ENCODE assay signal across 11 mouse cellular contexts in genomic region chr11:52046446-52047165, GRCm38 (mm10). TPM values are rescaled to one million over a fixed set of nuclear protein-coding genes. Genes with fewer than 3 reads are reported as not detected.
A peak's percentile ranks its signal among the peaks of the same experiment; 100 is the strongest.
DNase-seq lines count a peak whose midpoint lies in the region; ATAC-seq and TF ChIP-seq lines count a peak whose summit lies in the region.
"Had no signal": no experiment of that assay in that cellular context is flagged by ENCODE, and none has a peak within 500 bp of the region (broad histone marks: within the 10 kb centered on the region; RNA-seq: fewer than 3 reads in every experiment).

No protein-coding gene starts in this region.

- no peaks in the 10 kb centered on the region for H3K4me1 ChIP-seq in hindbrain, embryonic 10.5 days (replicated peaks)
- H3K4me1 ChIP-seq in hindbrain, embryonic 11.5 days (replicated peaks; ENCODE audit: control insufficient read depth, insufficient read depth, low read length), result no peaks in the 10 kb centered on the region
- no peaks in the 10 kb centered on the region; the same call in 1 of the 2 replicates for H3K4me1 ChIP-seq in bone marrow, adult 2 months (ENCODE audit: control insufficient read depth, insufficient read depth, low read length)
- H3K4me1 ChIP-seq: hindbrain, embryonic 15.5 days; lung, embryonic 15.5 days had no signal

- H3K79me2 ChIP-seq in macrophage (ENCODE audit: inconsistent target), result no peaks in the 10 kb centered on the region

- no peaks in the 10 kb centered on the region for H3K27me3 ChIP-seq in hindbrain, embryonic 10.5 days (ENCODE audit: insufficient read depth, poor library complexity, severe bottlenecking)
- H3K27me3 ChIP-seq in hindbrain, embryonic 11.5 days (ENCODE audit: control insufficient read depth, insufficient read depth, low read length), result no peaks in the 10 kb centered on the region
- H3K27me3 ChIP-seq: hindbrain, embryonic 15.5 days; lung, embryonic 15.5 days had no signal

- H3K36me3 ChIP-seq in hindbrain, embryonic 10.5 days, result no peaks in the 10 kb centered on the region
- no peaks in the 10 kb centered on the region for H3K36me3 ChIP-seq in hindbrain, embryonic 11.5 days (ENCODE audit: control insufficient read depth, insufficient read depth, low read length)
- H3K36me3 ChIP-seq in macrophage (ENCODE audit: inconsistent target), result no peaks in the 10 kb centered on the region
- H3K36me3 ChIP-seq: hindbrain, embryonic 15.5 days; lung, embryonic 15.5 days had no signal

- no peaks in the 10 kb centered on the region for H3K9me3 ChIP-seq in hindbrain, embryonic 10.5 days
- no peaks in the 10 kb centered on the region for H3K9me3 ChIP-seq in hindbrain, embryonic 11.5 days (ENCODE audit: control insufficient read depth, low read length)
- H3K9me3 ChIP-seq: hindbrain, embryonic 15.5 days; lung, embryonic 15.5 days had no signal

- TF ChIP-seq CTCF in bone marrow, adult 2 months (IDR thresholded peaks at IDR 0.05; ENCODE audit: control insufficient read depth, insufficient read depth, low read length), result no peak

- H3K9ac ChIP-seq in hindbrain, embryonic 11.5 days (ENCODE audit: low read depth, low read length), result no peak overlapping the region
- H3K9ac ChIP-seq: hindbrain, embryonic 15.5 days; lung, embryonic 15.5 days had no signal

- TF ChIP-seq POLR2A in bone marrow, adult 2 months (IDR thresholded peaks at IDR 0.05; ENCODE audit: borderline replicate concordance, control insufficient read depth, low read depth, low read length), result no peak

- ATAC-seq in hindbrain, embryonic 11.5 days (ENCODE audit: low FRiP score), result no peak

- H3K4me3 ChIP-seq in hindbrain, embryonic 10.5 days, result no peak overlapping the region
- H3K4me3 ChIP-seq in hindbrain, embryonic 11.5 days (ENCODE audit: low read depth, low read length), result no peak overlapping the region
- H3K4me3 ChIP-seq in bone marrow, adult 2 months (replicated peaks; ENCODE audit: control insufficient read depth, low read depth, low read length), result peak overlapping the region; percentile 38
- H3K4me3 ChIP-seq in macrophage (ENCODE audit: inconsistent target), result no peak overlapping the region
- H3K4me3 ChIP-seq: erythroblast, embryonic 14.5 days; hindbrain, embryonic 15.5 days; lung, embryonic 15.5 days had no signal

- no peak for DNase-seq in hindbrain, embryonic 10.5 days (ENCODE audit: low spot score)
- DNase-seq in hindbrain, embryonic 11.5 days (ENCODE audit: low spot score), result no peak
- DNase-seq in CD4-positive, CD25-positive, alpha-beta regulatory T cell, adult 2 months (ENCODE audit: low read depth, low spot score), result peak; percentile 75
- DNase-seq in cerebellum, postnatal 4 days (ENCODE audit: low spot score in 2 of 2), result no peak
- no peak for DNase-seq in cerebellum, postnatal 25 days
- no peak for DNase-seq in heart, adult 11 months

- no peak overlapping the region for H3K4me2 ChIP-seq in hindbrain, embryonic 11.5 days (replicated peaks; ENCODE audit: low read depth, low read length)
- H3K4me2 ChIP-seq: hindbrain, embryonic 15.5 days; lung, embryonic 15.5 days had no signal

- 64% methylated on average over 4 of the region's 4 CpGs for WGBS in hindbrain, embryonic 10.5 days
- 53% methylated on average over 4 of the region's 4 CpGs for WGBS in hindbrain, embryonic 11.5 days
- WGBS in bone marrow, adult 2 months, result 10% methylated on average over 4 of the region's 4 CpGs
- WGBS in macrophage (ENCODE audit: missing documents), result 11% methylated on average over 4 of the region's 4 CpGs

- peak overlapping the region; percentile 29; the same call in 1 of the 2 replicates for H3K27ac ChIP-seq in hindbrain, embryonic 10.5 days
- H3K27ac ChIP-seq in hindbrain, embryonic 11.5 days (ENCODE audit: low read depth, low read length), result no peak overlapping the region
- peak overlapping the region; percentile 42; the same call in 1 of the 2 replicates for H3K27ac ChIP-seq in bone marrow, adult 2 months (ENCODE audit: control insufficient read depth, insufficient read depth, low read depth, low read length, poor library complexity)
- peak overlapping the region; percentile 43 for H3K27ac ChIP-seq in macrophage
- H3K27ac ChIP-seq: hindbrain, embryonic 15.5 days; lung, embryonic 15.5 days had no signal

RNA-seq across cellular contexts. Expression of gene Cdkl3, which starts 42.6 kb away (rescaled TPM):
- polyA plus RNA-seq in hindbrain, embryonic 10.5 days (2016; fragmentation: Nextera tagmentation; extraction: Ambion mirVana), result 8.3 and 11.7 TPM in 2 replicates
- 12.0 and 15.9 TPM in 2 replicates for polyA plus RNA-seq in hindbrain, embryonic 11.5 days (2014; fragmentation: Nextera tagmentation; extraction: Ambion mirVana)
- polyA plus RNA-seq in bone marrow, adult 2 months (2011; ENCODE audit: insufficient read depth, insufficient read length, low replicate concordance, missing spikeins), result 4.8 and 6.7 TPM in 2 replicates
- total RNA-seq in macrophage (2018; cell fraction: chromatin; rRNA removed), result 10 to 100 TPM in 8 of 26 experiments, 1 to 10 TPM in 18; 1.3 to 16.1 (median 9.3) TPM
- total RNA-seq in macrophage (2018; cell fraction: cytosol; rRNA removed), result 1 to 10 TPM; 1.2 to 4.1 (median 2.2) TPM
- total RNA-seq in macrophage (2018; cell fraction: nucleus; rRNA removed), result 1 to 10 TPM; 1.3 to 9.4 (median 4.2) TPM
- 1.2 to 3.9 TPM (median 2.0 TPM) in 3 replicates for polyA plus RNA-seq in macrophage (2018)
- polyA plus RNA-seq: erythroblast, embryonic 14.5 days had no signal

RNA-seq across cellular contexts. Expression of gene Ube2b, which starts 46.0 kb away (rescaled TPM):
- polyA plus RNA-seq in hindbrain, embryonic 10.5 days (2016; fragmentation: Nextera tagmentation; extraction: Ambion mirVana), result 205 and 207 TPM in 2 replicates
- polyA plus RNA-seq in hindbrain, embryonic 11.5 days (2014; fragmentation: Nextera tagmentation; extraction: Ambion mirVana), result 193 and 205 TPM in 2 replicates
- polyA plus RNA-seq in bone marrow, adult 2 months (2011; ENCODE audit: insufficient read depth, insufficient read length, low replicate concordance, missing spikeins), result 89.5 and 122 TPM in 2 replicates
- total RNA-seq in macrophage (2018; cell fraction: chromatin; rRNA removed), result 100 to 1,000 TPM in 21 of 26 experiments, 10 to 100 TPM in 5; 49.2 to 261 (median 134) TPM
- total RNA-seq in macrophage (2018; cell fraction: cytosol; rRNA removed), result 100 to 1,000 TPM in 14 of 26 experiments, 10 to 100 TPM in 12; 63.6 to 144 (median 100) TPM
- total RNA-seq in macrophage (2018; cell fraction: nucleus; rRNA removed), result 100 to 1,000 TPM in 7 of 26 experiments, 10 to 100 TPM in 19; 28.0 to 147 (median 88.3) TPM
- 117 to 151 TPM (median 137 TPM) in 3 replicates for polyA plus RNA-seq in macrophage (2018)

RNA-seq across cellular contexts. Expression of gene Ppp2ca, which starts 51.9 kb away (rescaled TPM):
- 84.2 and 97.8 TPM in 2 replicates for polyA plus RNA-seq in hindbrain, embryonic 10.5 days (2016; fragmentation: Nextera tagmentation; extraction: Ambion mirVana)
- polyA plus RNA-seq in hindbrain, embryonic 11.5 days (2014; fragmentation: Nextera tagmentation; extraction: Ambion mirVana), result 128 and 136 TPM in 2 replicates
- polyA plus RNA-seq in bone marrow, adult 2 months (2011; ENCODE audit: insufficient read depth, insufficient read length, low replicate concordance, missing spikeins), result 29.8 and 38.0 TPM in 2 replicates
- 100 to 1,000 TPM in 20 of 26 experiments, 10 to 100 TPM in 6; 86.3 to 210 (median 116) TPM for total RNA-seq in macrophage (2018; cell fraction: chromatin; rRNA removed)
- total RNA-seq in macrophage (2018; cell fraction: cytosol; rRNA removed), result 10 to 100 TPM; 44.6 to 65.4 (median 51.8) TPM
- total RNA-seq in macrophage (2018; cell fraction: nucleus; rRNA removed), result 100 to 1,000 TPM in 3 of 26 experiments, 10 to 100 TPM in 23; 57.3 to 121 (median 81.3) TPM
- 37.3 to 58.5 TPM (median 57.0 TPM) in 3 replicates for polyA plus RNA-seq in macrophage (2018)
